Mouse (Mus musculus) C2C12 (cell line): Measurements from ENCODE around the gene Iqsec1. TPM values are rescaled to one million over a fixed set of nuclear protein-coding genes. Genes with fewer than 3 reads are reported as not detected.

Source experiments
- H3K27me3 ChIP-seq: one replicate; pipeline ENCODE4 v1.6.1; 2011; ENCODE audit not compliant: control insufficient read depth, insufficient read depth, insufficient read length
- H3K36me3 ChIP-seq: one replicate; pipeline ENCODE4 v1.6.1; 2011; ENCODE audit not compliant: control insufficient read depth, insufficient read depth
- H3K4me3 ChIP-seq: one replicate; pipeline ENCODE4 v1.5.1; 2011; ENCODE audit warnings: mild to moderate bottlenecking, control low read depth; ENCODE audit not compliant: poor library complexity, insufficient read depth, severe bottlenecking
- H3K79me2 ChIP-seq: one replicate; pipeline ENCODE4 v1.6.1; 2011; ENCODE audit not compliant: control insufficient read depth, insufficient read depth
- H3K79me3 ChIP-seq: one replicate; pipeline ENCODE4 v1.6.1; 2011; ENCODE audit warnings: low read depth, control low read depth
- H3ac ChIP-seq: one replicate; pipeline ENCODE3; 2011; ENCODE audit warnings: low read depth; ENCODE audit not compliant: control insufficient read depth, insufficient read length
- CEBPB ChIP-seq: IDR thresholded peaks from one replicate; pipeline ENCODE4 v1.6.1; 2011; ENCODE audit warnings: low read depth, mild to moderate bottlenecking, control low read depth, moderate library complexity
- CTCF ChIP-seq: IDR thresholded peaks from one replicate; pipeline ENCODE4 v1.5.1; 2011; ENCODE audit not compliant: control insufficient read depth, insufficient read depth, insufficient read length
- FOSL1 ChIP-seq: IDR thresholded peaks from one replicate; pipeline ENCODE4 v1.8.0; 2011; ENCODE audit warnings: mild to moderate bottlenecking, low read length; ENCODE audit not compliant: poor library complexity, insufficient read depth, severe bottlenecking
- MAX ChIP-seq: IDR thresholded peaks from one replicate; pipeline ENCODE4 v1.6.1; 2011; ENCODE audit warnings: mild to moderate bottlenecking, control low read depth
- MYOD1 ChIP-seq: IDR thresholded peaks from one replicate; pipeline ENCODE4 v1.6.1; 2011; ENCODE audit warnings: low read depth; ENCODE audit not compliant: control insufficient read depth, insufficient read length
- MYOG ChIP-seq: IDR thresholded peaks from one replicate; pipeline ENCODE4 v1.6.1; 2011; ENCODE audit not compliant: control insufficient read depth, insufficient read length; ENCODE audit errors: extremely low read depth
- USF1 ChIP-seq: IDR thresholded peaks from one replicate; pipeline ENCODE4 v1.6.1; 2011; ENCODE audit warnings: low read depth, mild to moderate bottlenecking, control low read depth, moderate library complexity
- polyA plus RNA-seq: library from polyadenylated mRNA; unstranded; fragments of >200 nt; fragmentation: generic; extraction: Trizol; gene quantifications from one replicate; pipeline ENCODE4 v1.2.1, GENCODE M21; 2012; ENCODE audit warnings: missing spikeins

Gene Iqsec1
- polyA plus RNA-seq, 1 experiment = 20.6 TPM

DNA sequence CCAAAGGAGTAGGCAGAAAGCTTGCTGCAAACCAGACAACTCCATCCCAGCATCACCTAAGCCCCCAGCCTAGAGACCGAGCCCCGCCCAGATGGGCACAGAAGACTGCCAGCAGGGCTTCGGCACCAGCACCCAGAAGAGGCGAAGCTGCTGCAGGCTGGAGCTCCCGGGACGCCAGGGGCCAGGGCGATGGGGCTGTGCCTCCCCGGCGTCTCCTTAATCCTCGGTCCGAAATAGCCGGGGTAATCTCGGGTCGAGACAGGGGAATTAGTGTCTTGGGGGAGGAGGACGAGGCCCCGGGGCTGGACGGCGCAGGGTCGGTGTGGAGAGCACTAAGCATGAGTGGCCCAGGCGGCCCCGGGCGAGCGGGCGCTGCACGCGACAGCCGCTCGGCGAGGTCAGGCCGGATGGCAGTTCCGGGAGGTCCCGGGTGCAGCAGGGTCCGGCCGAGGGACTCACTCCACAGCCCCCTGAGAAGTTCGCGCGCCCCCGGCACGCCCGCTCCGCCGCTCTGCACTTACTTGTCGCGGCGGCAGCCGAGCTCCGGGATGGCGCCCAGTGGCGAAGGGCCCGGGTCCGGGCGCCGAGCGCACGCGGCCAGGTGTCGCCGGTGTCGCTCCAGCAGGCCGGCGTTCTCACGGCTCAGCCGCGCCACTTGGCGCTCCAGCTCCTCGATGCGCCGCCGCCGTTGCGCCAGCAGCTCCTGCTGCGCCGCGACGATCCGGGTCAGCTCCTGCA, 755 bp downstream of the Iqsec1 start:
- Histone ChIP-seq H3K36me3 (no peaks in the 10 kb centered on the region), H3K79me3 (no peaks in the 10 kb centered on the region), H3K4me3 (peak overlapping the region; percentile 6), H3K27me3 (peaks cover 32% of the 10 kb centered on the region), H3K79me2 (no peaks in the 10 kb centered on the region), H3ac (peak overlapping the region; percentile 32)
- TF ChIP-seq CEBPB (no peak), CTCF (no peak), MYOD1 (no peak), USF1 (no peak), FOSL1 (no peak), MYOG (no peak), MAX (no peak)

GRCm38 (mm10) chr6:90984101-90984500, 4.4 kb downstream of the Iqsec1 start:
- H3K36me3 ChIP-seq = no peaks in the 10 kb centered on the region
- no peaks in the 10 kb centered on the region for H3K79me3 ChIP-seq
- H3K4me3 ChIP-seq = no peak overlapping the region
- no peak for TF ChIP-seq MYOD1
- peak; percentile 37 for TF ChIP-seq MAX
- H3K27me3 ChIP-seq = peaks cover 32% of the 10 kb centered on the region
- H3ac ChIP-seq = no peak overlapping the region
- no peaks in the 10 kb centered on the region for H3K79me2 ChIP-seq

DNA sequence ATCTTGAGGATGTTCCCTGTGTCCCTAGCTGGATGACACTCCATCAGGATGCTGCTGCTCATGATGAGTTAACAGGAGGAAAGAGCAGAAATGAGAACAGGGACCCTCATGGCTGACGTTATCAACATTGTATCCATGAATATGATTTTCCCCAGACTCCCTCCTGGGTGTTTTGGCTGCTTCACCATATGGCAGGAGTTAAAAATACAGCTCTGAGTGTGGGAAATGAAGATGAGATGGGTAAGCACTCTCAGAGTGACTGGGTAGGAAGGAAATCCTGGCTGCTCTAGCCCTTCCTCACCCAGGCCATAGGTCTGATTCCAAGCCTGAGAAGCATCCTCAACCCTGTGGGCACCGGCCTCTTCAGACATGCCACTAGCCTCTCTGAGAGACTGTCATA, 14.2 kb downstream of the Iqsec1 start:
- TF ChIP-seq MYOD1 (no peak), CTCF (no peak), FOSL1 (no peak), MAX (no peak), USF1 (no peak)
- H3K36me3 ChIP-seq = no peaks in the 10 kb centered on the region

DNA sequence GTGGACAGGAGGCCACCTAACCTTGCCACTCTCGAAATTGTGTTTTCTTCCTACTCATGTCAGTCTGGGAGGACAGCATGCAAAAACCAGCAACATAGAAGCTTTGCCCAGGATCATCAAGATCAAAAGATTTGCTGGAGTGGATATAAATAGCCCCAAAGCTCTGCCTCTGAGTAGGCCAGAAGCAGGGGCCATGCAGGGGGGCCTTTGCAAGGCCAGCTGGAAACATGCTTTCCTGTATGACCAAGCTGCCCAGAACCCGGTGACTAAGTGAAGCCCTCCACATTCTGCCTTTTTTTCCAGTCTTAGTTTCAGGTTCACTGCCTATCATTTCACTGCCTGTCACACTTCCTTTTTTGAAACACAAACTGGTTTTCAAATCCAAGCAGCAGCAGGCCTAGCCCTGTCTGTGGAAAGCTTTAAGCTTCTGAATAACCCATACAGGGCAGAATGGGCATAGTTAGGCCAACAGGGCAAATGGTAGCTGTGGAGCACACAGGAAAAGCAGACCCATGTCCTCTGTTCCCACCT, 19.1 kb downstream of the Iqsec1 start:
- Histone ChIP-seq H3K4me3 (no peak overlapping the region), H3K27me3 (peaks cover 8% of the 10 kb centered on the region), H3K79me2 (no peaks in the 10 kb centered on the region), H3K79me3 (no peaks in the 10 kb centered on the region), H3ac (no peak overlapping the region), H3K36me3 (no peaks in the 10 kb centered on the region)
- TF ChIP-seq USF1 = no peak
- no peak for TF ChIP-seq CEBPB
- no peak for TF ChIP-seq CTCF
- no peak for TF ChIP-seq MYOD1
- no peak for TF ChIP-seq MYOG
- TF ChIP-seq FOSL1 = no peak
- TF ChIP-seq MAX = no peak

More for the DNA sequence above, 14.2 kb downstream of the Iqsec1 start:
- Histone ChIP-seq H3K27me3 (peaks cover 6% of the 10 kb centered on the region), H3K79me2 (no peaks in the 10 kb centered on the region), H3K4me3 (no peak overlapping the region), H3ac (no peak overlapping the region), H3K79me3 (no peaks in the 10 kb centered on the region)

GRCm38 (mm10) chr6:90953349-90953748, 35.1 kb downstream of the Iqsec1 start:
- TF ChIP-seq CTCF (no peak), MYOG (no peak), USF1 (no peak), FOSL1 (no peak), MAX (no peak), MYOD1 (no peak), CEBPB (no peak)
- H3K4me3 ChIP-seq = no peak overlapping the region

GRCm38 (mm10) chr6:90950936-90951335, 37.5 kb downstream of the Iqsec1 start:
- Histone ChIP-seq H3K79me2 (no peaks in the 10 kb centered on the region), H3K27me3 (no peaks in the 10 kb centered on the region), H3ac (no peak overlapping the region), H3K4me3 (no peak overlapping the region), H3K79me3 (no peaks in the 10 kb centered on the region), H3K36me3 (no peaks in the 10 kb centered on the region)
- TF ChIP-seq CTCF = no peak
- TF ChIP-seq MYOD1 = no peak
- no peak for TF ChIP-seq MYOG
- no peak for TF ChIP-seq MAX
- no peak for TF ChIP-seq CEBPB
- TF ChIP-seq FOSL1 = no peak
- no peak for TF ChIP-seq USF1

More at GRCm38 (mm10) chr6:90953349-90953748, 35.1 kb downstream of the Iqsec1 start:
- H3K27me3 ChIP-seq = no peaks in the 10 kb centered on the region
- no peaks in the 10 kb centered on the region for H3K79me2 ChIP-seq
- no peaks in the 10 kb centered on the region for H3K36me3 ChIP-seq
- H3ac ChIP-seq = no peak overlapping the region
- H3K79me3 ChIP-seq = no peaks in the 10 kb centered on the region
